Mouse (Mus musculus): Measurements from ENCODE around the gene Abhd14b. TPM values are rescaled to one million over a fixed set of nuclear protein-coding genes. Genes with fewer than 3 reads are reported as not detected.

The Abhd14b gene
- total RNA-seq, 2 experiments from 2014 or later = 9.9 to 12.6 TPM

Other genes starting within 250 kb of the Abhd14b start
- gene Ppm1m, start 247.7 kb upstream of the Abhd14b start, total RNA-seq (2021) = 10 to 100 TPM; 15.6 to 16.6 TPM
- 10 to 100 TPM; 52.3 to 57.2 TPM for gene Twf2, start 244.4 kb upstream of the Abhd14b start, total RNA-seq (2021)
- 1 to 10 TPM; 1.2 to 1.5 TPM for gene Tlr9, start 224.9 kb upstream of the Abhd14b start, total RNA-seq (2021)
- 100 to 1,000 TPM; 147 to 151 TPM for gene Alas1, start 198.8 kb upstream of the Abhd14b start, total RNA-seq (2021)
- gene Poc1a, start 166.4 kb upstream of the Abhd14b start, total RNA-seq (2021) = 10 to 100 TPM; 11.7 to 13.0 TPM
- 10 to 100 TPM; 82.4 to 91.1 TPM for gene Dusp7, start 78.8 kb upstream of the Abhd14b start, total RNA-seq (2021)
- 100 to 1,000 TPM; 262 to 288 TPM for gene Rpl29, start 18.0 kb upstream of the Abhd14b start, total RNA-seq (2021)
- 10 to 100 TPM; 12.6 to 13.1 TPM for gene Acy1, start 9.1 kb upstream of the Abhd14b start, total RNA-seq (2021)
- gene Abhd14a, start 219 bp downstream of the Abhd14b start, total RNA-seq (2021) = 10 to 100 TPM; 38.2 to 41.5 TPM
- 100 to 1,000 TPM; 178 to 202 TPM for gene Pcbp4, start 5.8 kb downstream of the Abhd14b start, total RNA-seq (2021)
- gene Gpr62, start 18.5 kb downstream of the Abhd14b start, total RNA-seq (2021) = 10 to 100 TPM; 14.0 to 14.7 TPM
- gene Rrp9, start 28.5 kb downstream of the Abhd14b start, total RNA-seq (2021) = 10 to 100 TPM; 30.9 to 34.9 TPM
- 1 to 10 TPM; 3.2 to 4.7 TPM for gene Parp3, start 29.5 kb downstream of the Abhd14b start, total RNA-seq (2021)
- not detected for gene Iqcf1, start 52.5 kb downstream of the Abhd14b start, total RNA-seq (2021)
- gene Iqcf5, start 67.1 kb downstream of the Abhd14b start, total RNA-seq (2021) = not detected
- gene Iqcf3, start 114.2 kb downstream of the Abhd14b start, total RNA-seq (2021) = not detected
- gene Iqcf4, start 123.5 kb downstream of the Abhd14b start, total RNA-seq (2021) = not detected
- gene Iqcf6, start 179.1 kb downstream of the Abhd14b start, total RNA-seq (2021) = not detected
- gene Grm2, start 208.6 kb downstream of the Abhd14b start, total RNA-seq (2021) = 10 to 100 TPM; 63.9 to 84.0 TPM
- 100 to 1,000 TPM; 102 to 104 TPM for gene Tex264, start 238.5 kb downstream of the Abhd14b start, total RNA-seq (2021)